Mouse (Mus musculus): ENCODE measurements around the gene Tent5c.

DNA sequence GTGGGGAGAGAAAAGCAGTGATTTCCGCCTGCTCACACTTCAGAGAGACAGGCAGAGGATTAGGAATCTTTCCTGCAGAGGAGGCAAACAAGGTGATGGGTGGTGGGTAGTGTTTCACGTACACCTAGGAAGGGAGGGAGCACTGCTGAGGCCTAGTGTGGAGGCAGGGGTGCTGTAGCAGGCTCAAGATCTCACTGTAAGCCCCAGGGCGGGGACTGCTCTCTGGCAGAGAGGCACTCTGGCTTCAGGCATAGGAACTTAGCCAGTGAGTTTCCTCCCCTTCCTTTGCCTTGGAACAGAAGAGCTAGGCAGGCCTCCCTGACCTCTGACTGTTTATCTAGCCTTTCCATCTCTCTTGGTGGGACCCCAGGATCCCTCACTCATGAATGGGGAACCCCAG, 46.2 kb upstream of the Tent5c start:
- no peak for TF ChIP-seq CTCF (IDR thresholded peaks at IDR 0.05; ENCODE audit: borderline replicate concordance, insufficient read depth, low read length)
- TF ChIP-seq POLR2A (IDR thresholded peaks at IDR 0.05; ENCODE audit: low read depth, low read length): no peak

Data from embryonic fibroblast, embryonic 13.5 days (primary cell).